Mouse (Mus musculus): ENCODE measurements at regions not wholly inside any gene's neighbourhood (a gene's known extent, or its start where the extent isn't known, plus 50 kb on each side); places are given as distances from the start of the nearest gene placed in this dataset.

GRCm38 (mm10) chr1:51617502-51618251, 139.5 kb upstream of the Nabp1 start:
- peaks cover 23% of the 10 kb centered on the region for H3K4me1 ChIP-seq (replicated peaks)
- peak; percentile 68 for ATAC-seq (ENCODE audit: low FRiP score)
- H3K4me2 ChIP-seq: peak overlapping the region; percentile 8; the same call in 1 of the 2 replicates
- H3K4me3 ChIP-seq: no peak overlapping the region
- no peaks in the 10 kb centered on the region for H3K9me3 ChIP-seq
- WGBS: 16% methylated on average over 13 of the region's 13 CpGs
- no peaks in the 10 kb centered on the region for H3K36me3 ChIP-seq
- peak overlapping the region; percentile 86 for H3K27ac ChIP-seq
- H3K27me3 ChIP-seq: no peaks in the 10 kb centered on the region
- peak overlapping the region; percentile 9; the same call in 1 of the 2 replicates for H3K9ac ChIP-seq

DNA sequence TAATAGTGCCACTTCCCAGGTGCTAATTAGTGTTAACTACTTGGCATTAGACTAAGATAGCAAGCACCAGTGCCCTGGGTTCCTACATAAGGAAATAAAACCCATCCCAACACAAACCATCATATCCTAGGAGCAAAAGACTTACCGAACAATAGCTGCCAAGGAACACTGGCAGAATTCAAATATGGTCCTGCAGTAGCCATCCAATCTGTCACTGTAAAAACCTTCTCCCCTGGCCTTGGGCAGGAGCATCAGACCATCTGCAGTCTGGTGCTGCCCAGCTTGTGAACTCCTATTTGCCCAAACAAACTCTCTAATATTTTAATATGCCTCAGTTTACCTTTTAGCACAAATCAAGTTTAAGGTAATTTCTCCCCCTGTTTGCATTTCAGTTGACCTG, 137.9 kb upstream of the Nabp1 start:
- no peak for ATAC-seq (ENCODE audit: low FRiP score)
- H3K4me1 ChIP-seq (replicated peaks): peaks cover 23% of the 10 kb centered on the region
- H3K4me3 ChIP-seq: no peak overlapping the region
- H3K27me3 ChIP-seq: no peaks in the 10 kb centered on the region
- H3K9ac ChIP-seq: no peak overlapping the region
- 83% methylated on average over 1 of the region's 1 CpGs for WGBS
- H3K4me2 ChIP-seq: no peak overlapping the region
- H3K36me3 ChIP-seq: no peaks in the 10 kb centered on the region
- H3K27ac ChIP-seq: no peak overlapping the region
- no peaks in the 10 kb centered on the region for H3K9me3 ChIP-seq

GRCm38 (mm10) chr1:51615523-51615922, 137.3 kb upstream of the Nabp1 start:
- Histone ChIP-seq H3K27ac (no peak overlapping the region), H3K4me1 (replicated peaks) (peaks cover 23% of the 10 kb centered on the region), H3K36me3 (no peaks in the 10 kb centered on the region), H3K9me3 (no peaks in the 10 kb centered on the region), H3K4me3 (no peak overlapping the region), H3K27me3 (peaks cover 2% of the 10 kb centered on the region; the same call in 1 of the 2 replicates), H3K4me2 (no peak overlapping the region), H3K9ac (no peak overlapping the region)
- WGBS: 28% methylated on average over 6 of the region's 6 CpGs
- ATAC-seq (ENCODE audit: low FRiP score): peak; percentile 53; the same call in 1 of the 2 replicates

- Histone ChIP-seq H3K9me3 (no peaks in the 10 kb centered on the region), H3K9ac (no peak overlapping the region), H3K27ac (no peak overlapping the region), H3K4me2 (no peak overlapping the region), H3K36me3 (no peaks in the 10 kb centered on the region), H3K27me3 (peaks cover 4% of the 10 kb centered on the region; the same call in 1 of the 2 replicates), H3K4me1 (replicated peaks) (peaks cover 23% of the 10 kb centered on the region), H3K4me3 (no peak overlapping the region)
- no peak for ATAC-seq (ENCODE audit: low FRiP score)
These were observed 136.5 kb upstream of the Nabp1 start for GRCm38 (mm10) chr1:51614700-51615099.

DNA sequence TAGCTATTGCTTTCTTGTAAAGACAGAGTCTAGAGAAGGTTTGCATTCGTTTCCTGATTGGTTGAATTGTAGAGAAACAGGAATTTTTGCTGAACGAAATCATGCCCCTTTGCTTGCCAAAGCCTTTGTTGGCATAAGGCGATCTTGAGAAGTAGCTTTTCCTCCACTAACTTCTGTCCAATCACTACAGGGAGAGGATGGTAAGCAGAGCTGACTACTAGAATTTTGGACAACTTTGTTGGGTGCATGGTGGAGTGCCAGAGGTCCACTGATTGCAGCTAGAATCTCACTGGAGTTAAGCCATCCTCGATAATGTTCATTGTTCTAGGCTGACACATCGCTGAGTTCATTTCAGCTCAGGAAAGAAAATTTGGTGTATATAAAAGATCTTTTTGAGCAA, 131.1 kb upstream of the Nabp1 start:
- no peak overlapping the region for H3K9ac ChIP-seq
- H3K9me3 ChIP-seq: no peaks in the 10 kb centered on the region
- H3K4me1 ChIP-seq (replicated peaks): peaks cover 15% of the 10 kb centered on the region
- WGBS: 91% methylated on average over 5 of the region's 5 CpGs
- H3K4me2 ChIP-seq: no peak overlapping the region
- H3K27me3 ChIP-seq: peaks cover 4% of the 10 kb centered on the region; the same call in 1 of the 2 replicates
- H3K27ac ChIP-seq: no peak overlapping the region
- ATAC-seq (ENCODE audit: low FRiP score): no peak
- H3K4me3 ChIP-seq: no peak overlapping the region
- no peaks in the 10 kb centered on the region for H3K36me3 ChIP-seq

- Histone ChIP-seq H3K27ac (peak overlapping the region; percentile 73), H3K4me2 (peak overlapping the region; percentile 36), H3K27me3 (peaks cover 4% of the 10 kb centered on the region; the same call in 1 of the 2 replicates), H3K36me3 (no peaks in the 10 kb centered on the region), H3K4me3 (no peak overlapping the region), H3K9me3 (no peaks in the 10 kb centered on the region), H3K9ac (no peak overlapping the region), H3K4me1 (replicated peaks) (peaks cover 15% of the 10 kb centered on the region)
- peak; percentile 87 for ATAC-seq (ENCODE audit: low FRiP score)
- 16% methylated on average over 8 of the region's 8 CpGs for WGBS
These were observed 129.2 kb upstream of the Nabp1 start for GRCm38 (mm10) chr1:51607437-51607855.

- Histone ChIP-seq H3K36me3 (no peaks in the 10 kb centered on the region), H3K9ac (no peak overlapping the region), H3K4me3 (no peak overlapping the region), H3K4me1 (replicated peaks) (peaks cover under 1% of the 10 kb centered on the region; the same call in 1 of the 2 replicates), H3K27me3 (no peaks in the 10 kb centered on the region), H3K4me2 (no peak overlapping the region), H3K9me3 (no peaks in the 10 kb centered on the region), H3K27ac (no peak overlapping the region)
- ATAC-seq (ENCODE audit: low FRiP score): no peak
- 94% methylated on average over 6 of the region's 6 CpGs for WGBS
These were observed 123.8 kb upstream of the Nabp1 start for GRCm38 (mm10) chr1:51602071-51602470.

DNA sequence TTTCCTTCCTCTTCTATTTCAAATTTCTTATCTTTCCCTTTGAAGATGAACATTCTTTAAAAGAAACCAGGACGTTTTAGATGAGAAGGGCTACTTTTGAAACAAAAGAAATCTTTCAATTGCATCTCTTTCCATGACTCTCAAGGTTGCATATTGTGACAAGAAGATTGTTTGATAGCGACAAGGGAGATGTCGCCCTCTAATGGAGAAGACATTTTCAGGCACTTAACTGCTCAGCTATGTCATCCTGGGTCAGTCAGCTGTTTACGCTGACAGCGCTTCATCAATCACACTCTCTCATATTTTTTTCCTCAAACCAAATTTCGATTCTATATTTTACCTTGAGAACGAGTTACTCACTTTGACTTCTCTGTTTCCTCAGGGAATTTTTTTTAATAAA, 122.2 kb upstream of the Nabp1 start:
- Histone ChIP-seq H3K36me3 (no peaks in the 10 kb centered on the region), H3K27me3 (no peaks in the 10 kb centered on the region), H3K4me2 (no peak overlapping the region), H3K4me1 (replicated peaks) (0 out of 2 replicates have a peak, but pooled peaks cover 2% of the 10 kb centered on the region), H3K9me3 (no peaks in the 10 kb centered on the region), H3K27ac (no peak overlapping the region), H3K9ac (no peak overlapping the region), H3K4me3 (no peak overlapping the region)
- WGBS: 30% methylated on average over 7 of the region's 7 CpGs
- no peak for ATAC-seq (ENCODE audit: low FRiP score)

DNA sequence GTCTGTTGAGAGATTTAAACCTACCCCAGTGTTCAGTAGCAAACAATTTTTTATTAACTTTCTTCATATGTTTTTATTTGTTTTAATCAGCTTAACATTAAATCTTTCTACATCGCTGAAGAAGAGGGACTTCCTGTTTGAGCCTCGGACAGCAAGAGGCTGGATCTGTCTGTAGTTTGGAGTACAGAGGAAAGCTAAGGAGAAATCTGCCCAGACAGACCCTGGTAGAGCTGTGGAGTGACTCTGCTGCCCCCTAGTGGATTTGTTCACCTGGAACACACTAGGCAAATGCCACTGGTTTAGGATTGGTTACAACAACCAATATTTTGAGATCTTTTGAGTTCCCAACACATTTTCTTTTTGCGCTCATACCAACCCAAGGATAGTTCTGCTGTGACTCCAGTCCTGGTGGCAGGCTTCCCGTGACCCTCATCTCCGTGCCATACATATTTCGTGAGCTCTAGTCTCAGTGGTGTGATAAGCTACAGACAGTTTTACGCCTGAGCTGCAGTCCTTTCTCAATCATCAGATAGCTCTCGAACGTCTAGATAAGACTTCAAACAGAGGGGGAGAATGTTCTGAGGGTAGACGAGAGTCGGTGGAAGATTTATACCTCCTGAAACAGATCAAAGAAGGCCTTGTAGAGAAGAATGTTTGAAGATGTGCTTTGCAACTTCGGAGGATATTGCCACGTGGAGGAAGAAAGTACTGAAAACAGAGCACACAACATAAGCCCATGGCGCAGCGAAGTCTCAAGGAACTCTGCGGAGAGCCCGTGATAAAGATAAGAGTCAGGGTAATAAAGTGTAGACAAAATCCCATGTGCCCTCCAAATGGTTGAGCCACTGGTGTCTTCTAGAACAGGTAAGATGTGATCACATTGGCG, 119.0 kb upstream of the Nabp1 start:
- Histone ChIP-seq H3K4me3 (no peak overlapping the region), H3K9me3 (no peaks in the 10 kb centered on the region), H3K4me1 (replicated peaks) (0 out of 2 replicates have a peak, but pooled peaks cover 2% of the 10 kb centered on the region), H3K27ac (no peak overlapping the region), H3K27me3 (no peaks in the 10 kb centered on the region), H3K9ac (no peak overlapping the region), H3K36me3 (no peaks in the 10 kb centered on the region), H3K4me2 (no peak overlapping the region)
- ATAC-seq (ENCODE audit: low FRiP score): peak; percentile 91
- 59% methylated on average over 18 of the region's 18 CpGs for WGBS

GRCm38 (mm10) chr1:51594666-51595065, 116.4 kb upstream of the Nabp1 start:
- Histone ChIP-seq H3K9ac (no peak overlapping the region), H3K36me3 (no peaks in the 10 kb centered on the region), H3K9me3 (no peaks in the 10 kb centered on the region), H3K27me3 (no peaks in the 10 kb centered on the region), H3K4me3 (no peak overlapping the region), H3K4me1 (replicated peaks) (0 out of 2 replicates have a peak, but pooled peaks cover 6% of the 10 kb centered on the region), H3K4me2 (no peak overlapping the region), H3K27ac (no peak overlapping the region)
- WGBS: 78% methylated on average over 4 of the region's 4 CpGs
- no peak for ATAC-seq (ENCODE audit: low FRiP score)

DNA sequence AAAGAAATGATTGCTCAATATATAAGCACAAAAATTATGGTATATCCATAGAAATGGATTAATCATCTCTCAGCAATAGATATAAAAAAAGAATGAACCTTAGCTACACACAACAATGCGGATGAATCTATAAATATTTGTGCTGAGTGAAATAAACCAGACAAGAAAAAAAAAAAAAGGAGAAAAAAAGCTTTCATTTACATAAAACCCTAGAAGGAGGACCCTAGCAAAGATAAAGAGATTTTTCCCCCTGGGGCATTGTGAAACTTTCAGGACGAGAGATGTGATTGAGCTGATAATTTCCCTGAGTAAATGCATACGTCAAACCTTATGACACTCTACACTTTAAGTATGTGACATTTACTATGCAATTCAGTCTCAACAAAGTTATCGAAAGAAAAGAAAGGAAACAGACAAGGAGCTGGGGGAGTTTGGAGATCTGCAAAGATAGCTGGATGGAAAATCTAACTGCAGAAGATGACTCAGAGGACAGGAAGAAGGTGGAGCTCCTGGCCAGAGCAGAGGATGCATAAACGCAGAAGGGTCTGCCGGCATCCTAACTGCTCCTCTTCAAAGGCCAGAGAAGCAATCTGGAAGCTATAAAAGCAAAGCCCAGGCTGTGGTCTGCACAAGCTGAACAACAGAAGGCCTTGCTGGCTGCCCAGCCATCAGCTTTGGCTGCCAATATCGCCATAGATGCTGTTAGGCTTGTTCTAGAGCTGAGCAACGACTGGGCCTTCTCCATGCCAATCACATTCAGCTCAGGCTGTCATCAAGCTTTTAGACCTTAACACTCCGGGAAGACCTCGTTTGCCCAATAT, 115.6 kb upstream of the Nabp1 start:
- no peak overlapping the region for H3K27ac ChIP-seq
- no peaks in the 10 kb centered on the region for H3K9me3 ChIP-seq
- 82% methylated on average over 10 of the region's 10 CpGs for WGBS
- H3K4me1 ChIP-seq (replicated peaks): 0 out of 2 replicates have a peak, but pooled peaks cover 6% of the 10 kb centered on the region
- no peak for ATAC-seq (ENCODE audit: low FRiP score)
- H3K27me3 ChIP-seq: no peaks in the 10 kb centered on the region
- no peak overlapping the region for H3K4me2 ChIP-seq
- H3K36me3 ChIP-seq: no peaks in the 10 kb centered on the region
- no peak overlapping the region for H3K9ac ChIP-seq
- no peak overlapping the region for H3K4me3 ChIP-seq

DNA sequence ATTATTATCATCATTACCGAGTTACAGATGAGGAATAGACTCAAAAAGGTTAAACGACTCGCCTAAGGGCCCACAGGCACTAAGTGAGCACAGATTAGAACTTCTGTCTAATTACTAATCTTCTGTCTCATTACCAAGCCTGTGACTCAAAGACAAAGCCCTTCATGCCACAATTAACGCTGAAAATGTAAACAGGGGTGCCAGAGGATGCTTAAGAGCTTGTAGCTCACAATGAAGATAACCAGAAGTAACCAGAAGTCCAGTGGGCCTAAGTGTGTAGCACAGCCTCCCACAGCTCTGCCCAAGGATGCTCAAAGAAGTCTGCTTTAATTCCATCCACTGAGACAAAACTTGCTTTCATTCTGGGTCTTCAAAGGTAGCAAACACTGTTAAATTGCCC, 113.7 kb upstream of the Nabp1 start:
- Histone ChIP-seq H3K4me1 (replicated peaks) (0 out of 2 replicates have a peak, but pooled peaks cover 6% of the 10 kb centered on the region), H3K27ac (no peak overlapping the region)
- WGBS: 70% methylated on average over 4 of the region's 4 CpGs

More for the DNA sequence above, 113.7 kb upstream of the Nabp1 start:
- Histone ChIP-seq H3K9me3 (no peaks in the 10 kb centered on the region), H3K4me3 (no peak overlapping the region), H3K4me2 (no peak overlapping the region), H3K27me3 (no peaks in the 10 kb centered on the region), H3K9ac (no peak overlapping the region), H3K36me3 (no peaks in the 10 kb centered on the region)
- ATAC-seq (ENCODE audit: low FRiP score): no peak

Data from hindbrain, embryonic 13.5 days (tissue).